Mouse (Mus musculus): ENCODE results near the gene Aspscr1.

DNA sequence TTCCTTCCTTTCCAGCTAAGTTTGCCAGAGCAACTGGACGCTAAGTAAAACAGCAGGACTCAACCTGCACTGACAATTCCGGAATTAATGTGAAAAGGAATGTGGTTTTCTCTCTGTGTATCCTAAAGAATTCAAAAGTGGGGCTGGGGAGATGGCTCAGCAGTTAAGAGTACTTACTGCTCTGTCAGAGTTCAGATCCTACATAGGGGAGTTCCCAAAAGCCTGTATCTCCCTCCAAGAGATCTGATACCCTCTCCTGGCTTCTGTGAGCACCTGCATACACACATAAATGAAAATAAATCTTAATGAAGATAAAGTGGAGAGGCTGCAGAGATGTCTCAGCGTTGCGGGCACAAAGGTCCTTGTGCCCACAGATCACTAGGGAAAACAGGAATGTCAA lies 78.8 kb downstream of the Aspscr1 start:
- TF ChIP-seq CTCF (IDR thresholded peaks at IDR 0.05; ENCODE audit: low read depth, low read length) (no peak), GATA1 (IDR thresholded peaks at IDR 0.05; ENCODE audit: borderline replicate concordance, low read length) (no peak), POLR2AphosphoS5 (IDR thresholded peaks at IDR 0.05; ENCODE audit: insufficient replicate concordance, low read depth, low read length) (no peak), TAL1 (conservative IDR thresholded peaks at IDR 0.05; ENCODE audit: low read depth, low read length) (no peak)

Measured in G1E (cell line).